Mouse (Mus musculus) midbrain, postnatal 0 days (tissue): ENCODE measurements around the gene Gm49342. TPM values are rescaled to one million over a fixed set of nuclear protein-coding genes. Genes with fewer than 3 reads are reported as not detected.

ENCODE experiments used
- ATAC-seq: fragments of 200-750 bp; cut with Nextera tagmentation; 2 replicates; pipeline ENCODE4 v1.8.0; 2017; ENCODE audit warnings: moderate number of reproducible peaks, mild to moderate bottlenecking, moderate TSS enrichment, moderate library complexity; ENCODE audit not compliant: low FRiP score
- DNase-seq: peaks from one replicate; pipeline ENCODE4 v3.0.0-alpha.2; 2015; ENCODE audit warnings: low spot score
- H3K27ac ChIP-seq: fragments of 300-500 bp; sonication (generic); 2 replicates; pipeline ENCODE4 v1.5.1; 2014; ENCODE audit warnings: low read depth, mild to moderate bottlenecking, low read length, mixed read lengths
- H3K27me3 ChIP-seq: fragments of 300-500 bp; sonication (generic); 2 replicates; pipeline ENCODE4 v1.6.1; 2014; ENCODE audit warnings: low read length, control low read depth, mixed read lengths; ENCODE audit not compliant: insufficient read depth
- H3K36me3 ChIP-seq: fragments of 300-500 bp; sonication (generic); 2 replicates; pipeline ENCODE4 v1.6.1; 2014; ENCODE audit warnings: low read length, control low read depth, mixed read lengths; ENCODE audit not compliant: insufficient read depth
- H3K4me1 ChIP-seq: fragments of 300-500 bp; sonication (generic); 2 replicates; pipeline ENCODE4 v1.6.1; 2014; ENCODE audit warnings: mild to moderate bottlenecking, control low read depth, antibody characterized with exemption, low read length, mixed read lengths; ENCODE audit not compliant: insufficient read depth
- H3K4me2 ChIP-seq: fragments of 300-500 bp; sonication (generic); 2 replicates; pipeline ENCODE4 v1.6.1; 2014; ENCODE audit warnings: low read depth, mild to moderate bottlenecking, low read length, mixed read lengths; ENCODE audit not compliant: poor library complexity, severe bottlenecking
- H3K4me3 ChIP-seq: fragments of 300-500 bp; sonication (generic); 2 replicates; pipeline ENCODE4 v1.5.1; 2014; ENCODE audit warnings: low read depth, mild to moderate bottlenecking, low read length, moderate library complexity
- H3K9ac ChIP-seq: fragments of 300-500 bp; sonication (generic); replicated peaks from 2 replicates; pipeline ENCODE4 v1.6.1; 2014; ENCODE audit warnings: mild to moderate bottlenecking, low read length, moderate library complexity, mixed read lengths; ENCODE audit not compliant: poor library complexity, severe bottlenecking
- H3K9me3 ChIP-seq: fragments of 300-500 bp; sonication (generic); 2 replicates; pipeline ENCODE4 v1.6.1; 2016; ENCODE audit warnings: low read length, control low read depth
- CTCF ChIP-seq: IDR thresholded peaks from 2 replicates; pipeline ENCODE4 v1.5.1; 2016; ENCODE audit warnings: antibody characterized with exemption, mild to moderate bottlenecking
- WGBS: fragments of 180-500 bp; shearing (Covaris S2); extraction: QIAGEN DNeasy Blood & Tissue Kit; methylation state at CpG from one replicate; pipeline ENCODE4 v1.1.7; 2014; 5-methylcytosine and 5-hydroxymethylcytosine counted together
- polyA plus RNA-seq: library from polyadenylated mRNA; unstranded; fragments of >200 nt; fragmentation: Nextera tagmentation; extraction: Ambion mirVana; gene quantifications from 2 replicates; pipeline ENCODE4 v1.2.1, GENCODE M21; 2015
- total RNA-seq: library from RNA; depleted of rRNA; stranded (reverse); fragments of >200 nt; gene quantifications from 2 replicates; pipeline ENCODE4 v1.2.3, GENCODE M21; 2014

Gene Gm49342
- total and polyA plus RNA-seq, 2 experiments from 2014 or later: 0.75 to 0.82 TPM

DNA sequence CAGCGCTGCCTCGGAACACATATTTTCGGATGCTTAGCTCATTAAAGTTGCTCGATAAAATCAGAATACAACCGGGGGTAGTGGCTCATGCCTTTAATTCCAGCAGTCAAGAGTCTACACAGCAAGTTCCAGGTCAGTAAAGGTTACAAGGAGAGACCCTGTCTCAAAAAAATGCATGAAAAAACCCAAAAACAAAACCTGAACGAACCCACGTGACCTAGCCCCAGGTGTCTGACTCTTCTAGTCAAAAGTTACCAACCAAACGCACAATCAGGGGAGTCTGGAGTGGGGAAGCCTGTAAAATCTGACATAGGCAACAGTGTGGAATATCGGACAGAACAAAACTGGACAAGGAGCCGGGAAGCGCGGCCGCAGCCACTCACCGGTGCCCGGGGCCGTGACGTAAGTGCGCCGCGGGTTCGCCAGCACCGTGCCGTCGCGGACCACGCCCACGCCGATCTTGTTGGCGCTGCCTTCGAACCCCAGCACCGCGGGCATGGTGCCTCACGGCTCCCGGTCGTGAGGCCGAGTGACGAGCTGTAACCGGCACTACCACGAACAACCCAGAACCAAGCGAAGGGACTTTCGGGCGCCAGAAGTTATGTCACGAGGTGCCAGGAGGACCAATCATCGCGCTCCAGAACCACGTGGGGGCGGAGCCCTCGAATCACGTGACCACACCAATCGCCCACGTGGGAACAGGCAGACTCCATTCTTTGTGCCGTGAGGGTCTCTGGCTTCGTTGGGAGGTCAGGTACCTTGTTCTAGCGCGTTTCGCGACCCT is 19.8 kb upstream of the Gm49342 start, which contains the start of the genes Osgep and Apex1:
Gene Osgep, minus strand, starts transcription at position 613 of the 784 bp plus-strand sequence.
Gene Apex1, plus strand, starts transcription at position 688 of the 784 bp plus-strand sequence.
- WGBS: under 1% methylated on average over 57 of the region's 57 CpGs
- H3K27me3 ChIP-seq: no peaks in the 10 kb centered on the region
- H3K4me1 ChIP-seq: peaks cover 6% of the 10 kb centered on the region; the same call in 1 of the 2 replicates
- DNase-seq: peak; percentile 98
- H3K27ac ChIP-seq: peak within 1 kb of the TSS; percentile 87
- no peaks in the 10 kb centered on the region for H3K9me3 ChIP-seq
- peak within 1 kb of the TSS; percentile 73 for H3K9ac ChIP-seq
- peak; percentile 97 for ATAC-seq
- no peak for TF ChIP-seq CTCF
- peak within 1 kb of the TSS; percentile 73 for H3K4me2 ChIP-seq
- H3K36me3 ChIP-seq: peaks cover 25% of the 10 kb centered on the region
- peak within 1 kb of the TSS; percentile 84 for H3K4me3 ChIP-seq

DNA sequence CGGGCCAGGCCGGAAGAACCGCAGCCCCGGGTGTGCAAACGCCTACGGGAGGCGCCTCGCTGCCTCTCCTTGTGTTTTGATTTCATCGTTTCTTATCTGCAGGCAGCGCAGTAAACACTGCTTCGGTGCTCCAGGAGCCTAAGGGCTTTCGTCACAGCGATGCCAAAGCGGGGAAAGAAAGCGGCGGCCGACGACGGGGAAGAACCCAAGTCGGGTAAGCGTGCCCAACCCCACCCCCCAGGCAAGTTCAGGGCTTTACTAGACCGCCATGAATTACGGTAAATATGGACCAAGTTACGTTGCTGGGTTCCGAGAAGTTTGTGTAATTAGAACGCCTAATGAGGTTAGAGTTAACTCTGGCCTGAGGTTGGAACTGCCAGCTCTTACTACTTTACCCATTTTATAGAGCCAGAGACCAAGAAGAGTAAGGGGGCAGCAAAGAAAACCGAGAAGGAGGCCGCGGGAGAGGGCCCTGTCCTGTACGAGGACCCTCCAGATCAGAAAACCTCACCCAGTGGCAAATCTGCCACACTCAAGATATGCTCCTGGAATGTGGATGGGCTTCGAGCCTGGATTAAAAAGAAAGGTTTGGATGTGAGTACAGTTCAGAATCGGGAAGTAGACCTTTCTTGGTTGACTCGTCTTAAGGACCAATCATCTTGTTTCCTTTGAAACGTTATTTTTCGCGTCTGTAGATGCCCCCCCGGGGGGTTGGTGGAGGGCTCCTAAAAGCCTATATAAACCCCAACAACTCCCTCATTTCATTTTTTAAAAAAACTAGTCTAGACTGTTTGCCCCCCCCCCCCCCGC is 19.0 kb upstream of the Gm49342 start:
- 2% methylated on average over 38 of the region's 38 CpGs for WGBS
- Histone ChIP-seq H3K9me3 (no peaks in the 10 kb centered on the region), H3K4me2 (peak overlapping the region; percentile 73), H3K27me3 (no peaks in the 10 kb centered on the region), H3K36me3 (peaks cover 25% of the 10 kb centered on the region), H3K9ac (peak overlapping the region; percentile 73), H3K4me3 (peak overlapping the region; percentile 84), H3K27ac (peak overlapping the region; percentile 87), H3K4me1 (peaks cover 11% of the 10 kb centered on the region; the same call in 1 of the 2 replicates)
- no peak for DNase-seq
- TF ChIP-seq CTCF: no peak
- ATAC-seq: peak; percentile 0; the same call in 1 of the 2 replicates

GRCm38 (mm10) chr14:50927366-50927765 is 17.0 kb upstream of the Gm49342 start:
- ATAC-seq (no peak), DNase-seq (no peak)
- Histone ChIP-seq H3K9ac (no peak overlapping the region), H3K27me3 (no peaks in the 10 kb centered on the region), H3K36me3 (peaks cover 23% of the 10 kb centered on the region), H3K27ac (no peak overlapping the region), H3K9me3 (no peaks in the 10 kb centered on the region), H3K4me2 (no peak overlapping the region), H3K4me3 (no peak overlapping the region), H3K4me1 (peaks cover 11% of the 10 kb centered on the region; the same call in 1 of the 2 replicates)
- no peak for TF ChIP-seq CTCF
- WGBS: 56% methylated on average over 3 of the region's 3 CpGs

DNA sequence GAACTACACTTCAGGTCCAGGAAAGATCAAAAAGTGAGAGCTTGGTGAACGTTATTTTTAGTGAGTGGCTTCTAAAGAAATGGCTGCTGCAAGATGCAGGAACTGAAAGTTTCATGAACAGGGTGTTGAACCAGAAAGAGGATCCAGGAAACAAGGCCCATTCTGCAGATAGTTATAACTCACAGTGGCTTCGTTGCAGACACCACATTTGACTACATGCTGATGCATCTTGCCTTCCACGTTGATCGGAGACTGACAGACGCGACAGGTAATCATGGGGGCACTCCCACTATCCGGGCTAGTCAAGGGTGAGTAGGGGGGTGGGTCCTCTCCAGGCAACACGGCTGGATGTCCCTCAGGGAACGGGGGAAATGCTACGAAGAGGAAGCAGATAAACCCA is 14.4 kb upstream of the Gm49342 start:
- no peak for DNase-seq
- no peaks in the 10 kb centered on the region for H3K27me3 ChIP-seq
- ATAC-seq: no peak
- TF ChIP-seq CTCF: no peak
- peaks cover 11% of the 10 kb centered on the region; the same call in 1 of the 2 replicates for H3K4me1 ChIP-seq
- peak overlapping the region; percentile 97 for H3K4me3 ChIP-seq
- H3K9ac ChIP-seq: peak overlapping the region; percentile 99
- peak overlapping the region; percentile 89 for H3K4me2 ChIP-seq
- WGBS: 17% methylated on average over 10 of the region's 10 CpGs
- peaks cover 23% of the 10 kb centered on the region for H3K36me3 ChIP-seq
- peak overlapping the region; percentile 85 for H3K27ac ChIP-seq
- no peaks in the 10 kb centered on the region for H3K9me3 ChIP-seq

- H3K27me3 ChIP-seq: no peaks in the 10 kb centered on the region
- WGBS: under 1% methylated on average over 38 of the region's 38 CpGs
- H3K4me2 ChIP-seq: peak overlapping the region; percentile 89
- peak; percentile 17 for DNase-seq
- peaks cover 23% of the 10 kb centered on the region for H3K36me3 ChIP-seq
- no peaks in the 10 kb centered on the region for H3K9me3 ChIP-seq
- peak overlapping the region; percentile 99 for H3K9ac ChIP-seq
- peak overlapping the region; percentile 97 for H3K4me3 ChIP-seq
- no peak for TF ChIP-seq CTCF
- H3K27ac ChIP-seq: peak overlapping the region; percentile 85
- peak; percentile 61 for ATAC-seq
- peaks cover 11% of the 10 kb centered on the region; the same call in 1 of the 2 replicates for H3K4me1 ChIP-seq
These were observed 14.0 kb upstream of the Gm49342 start for GRCm38 (mm10) chr14:50930377-50930753.
